Mouse (Mus musculus) activated CD4-positive, CD25-positive, alpha-beta regulatory T cell, adult 4 months (primary cell): ENCODE results near the gene Sri. TPM values are rescaled to one million over a fixed set of nuclear protein-coding genes. Genes with fewer than 3 reads are reported as not detected.

Source experiments
- ATAC-seq: one replicate; pipeline ENCODE4 v1.8.0; 2017
- polyA plus RNA-seq, 2 experiments: library from polyadenylated mRNA; unstranded; fragments of 100-300 nt; shearing (Covaris generic); gene quantifications; one replicate each; pipeline ENCODE4 v1.2.1; 2017

Sri gene
- polyA plus RNA-seq, 2 experiments from 2014 or later, result 680 to 708 TPM

DNA sequence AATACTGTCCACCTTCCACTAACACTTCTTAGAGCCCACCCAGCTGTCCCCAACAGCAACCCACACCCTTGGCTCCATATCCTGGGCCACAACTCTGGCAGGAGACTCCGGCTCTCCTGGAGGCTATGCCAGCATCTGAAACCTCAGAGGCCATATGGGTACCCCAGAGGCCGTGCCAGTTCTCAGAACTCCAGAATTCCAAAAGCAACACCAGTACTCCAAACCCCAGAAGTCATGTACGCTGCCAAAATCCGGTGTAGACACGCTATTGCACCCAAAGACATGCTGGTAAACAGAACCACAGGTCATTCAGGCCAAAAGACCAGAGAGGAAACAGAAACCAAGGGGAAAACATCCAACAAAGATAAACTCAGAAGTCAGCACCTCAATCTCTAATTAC, 66.4 kb downstream of the Sri start:
- ATAC-seq, result no peak

DNA sequence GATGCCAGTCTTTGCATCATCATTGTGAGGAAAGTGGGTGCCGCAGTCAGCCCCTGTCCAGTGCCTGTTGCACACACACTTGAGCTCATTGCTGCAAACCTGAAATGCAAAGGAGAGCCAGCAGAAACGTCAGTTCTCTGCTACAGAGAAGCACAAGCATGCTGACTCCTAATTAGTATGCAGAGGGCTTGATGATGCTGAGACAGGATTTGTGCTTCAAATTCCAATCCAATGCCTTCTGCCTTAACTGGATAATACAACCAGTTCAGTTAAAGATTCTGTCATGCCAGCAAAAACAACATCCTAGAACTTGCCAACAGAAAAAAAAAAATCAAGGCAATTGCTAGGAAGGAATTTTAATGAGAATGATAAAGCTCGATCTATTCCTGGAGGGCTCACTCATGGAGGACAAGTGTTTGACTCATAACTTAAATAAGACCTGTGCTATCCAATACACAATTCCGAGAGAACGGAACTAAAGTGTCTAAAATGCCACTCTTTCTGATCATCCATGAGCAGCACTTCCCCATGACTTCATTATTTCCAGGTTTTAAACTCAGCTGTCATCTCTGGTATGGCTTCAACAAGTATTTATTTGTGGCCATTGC, 70.8 kb downstream of the Sri start:
- ATAC-seq, result no peak

Other genes with a start within 250 kb of the Sri start
- not detected for gene Steap4, start 85.6 kb upstream of the Sri start, polyA plus RNA-seq